Mouse (Mus musculus): Measurements from ENCODE around the gene 4931429L15Rik. TPM values are rescaled to one million over a fixed set of nuclear protein-coding genes. Genes with fewer than 3 reads are reported as not detected.
"Not testable (repeated sequence)": the region's sequence is repeated elsewhere in the genome, so short reads cannot be mapped to it uniquely, and the experiment has no call there.

Gene 4931429L15Rik
- polyA plus RNA-seq, 1 experiment from 2014 or later, result not detected

DNA sequence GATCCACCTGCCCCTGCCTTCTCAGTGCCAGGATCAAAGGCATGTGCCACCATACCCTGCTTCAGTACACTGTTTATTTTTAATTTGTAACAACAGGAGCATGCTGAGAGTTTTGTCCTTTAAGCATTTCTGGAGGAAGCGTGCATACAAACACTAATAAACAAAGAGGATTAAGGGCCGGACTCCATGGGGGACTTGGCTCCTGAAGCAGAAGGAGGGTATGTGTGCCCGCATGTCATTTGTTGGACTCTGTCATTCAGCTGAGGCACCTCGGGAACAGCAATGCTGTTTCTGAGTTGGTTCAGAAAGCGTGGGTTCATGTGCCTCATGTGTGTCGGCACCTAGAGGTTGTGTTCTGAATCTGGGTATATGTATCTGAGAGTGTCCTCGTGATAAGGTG, 17.5 kb upstream of the 4931429L15Rik start:
- Histone ChIP-seq H3K4me1 (no peaks in the 10 kb centered on the region), H3K9me3 (replicated peaks) (no peaks in the 10 kb centered on the region), H3K27me3 (peaks cover 10% of the 10 kb centered on the region), H3K4me3 (replicated peaks) (no peak overlapping the region), H3K9ac (no peak overlapping the region), H3K36me3 (no peaks in the 10 kb centered on the region), H3K27ac (replicated peaks) (no peak overlapping the region), H3K4me2 (replicated peaks) (no peak overlapping the region)
- 70% methylated on average over 7 of the region's 7 CpGs for WGBS
- no peak for ATAC-seq (ENCODE audit: insufficient number of reproducible peaks, low FRiP score, low TSS enrichment, low read depth)

DNA sequence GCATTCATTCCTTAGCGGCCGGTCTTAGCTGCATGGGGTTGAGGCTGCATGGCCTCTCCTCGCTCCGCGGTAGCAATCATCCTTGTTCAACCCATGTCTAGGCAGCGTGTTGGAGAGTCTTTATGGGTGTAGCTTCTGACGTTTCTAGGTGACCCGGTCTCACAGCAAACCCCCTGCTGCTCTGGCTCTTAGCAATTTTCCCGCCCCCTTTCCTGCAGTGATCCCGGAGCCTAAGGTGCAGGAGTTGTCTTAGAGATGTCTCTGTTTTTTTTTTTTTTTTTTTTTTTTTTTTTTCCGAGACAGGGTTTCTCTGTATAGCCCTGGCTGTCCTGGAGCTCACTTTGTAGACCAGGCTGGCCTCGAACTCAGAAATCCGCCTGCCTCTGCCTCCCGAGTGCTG, 16.5 kb upstream of the 4931429L15Rik start:
- not testable (repeated sequence) for H3K36me3 ChIP-seq; H3K9me3 ChIP-seq (replicated peaks); H3K4me3 ChIP-seq (replicated peaks); H3K27me3 ChIP-seq; H3K4me2 ChIP-seq (replicated peaks); H3K4me1 ChIP-seq; H3K27ac ChIP-seq (replicated peaks); ATAC-seq (ENCODE audit: insufficient number of reproducible peaks, low FRiP score, low TSS enrichment, low read depth); H3K9ac ChIP-seq
- 77% methylated on average over 13 of the region's 14 CpGs for WGBS

DNA sequence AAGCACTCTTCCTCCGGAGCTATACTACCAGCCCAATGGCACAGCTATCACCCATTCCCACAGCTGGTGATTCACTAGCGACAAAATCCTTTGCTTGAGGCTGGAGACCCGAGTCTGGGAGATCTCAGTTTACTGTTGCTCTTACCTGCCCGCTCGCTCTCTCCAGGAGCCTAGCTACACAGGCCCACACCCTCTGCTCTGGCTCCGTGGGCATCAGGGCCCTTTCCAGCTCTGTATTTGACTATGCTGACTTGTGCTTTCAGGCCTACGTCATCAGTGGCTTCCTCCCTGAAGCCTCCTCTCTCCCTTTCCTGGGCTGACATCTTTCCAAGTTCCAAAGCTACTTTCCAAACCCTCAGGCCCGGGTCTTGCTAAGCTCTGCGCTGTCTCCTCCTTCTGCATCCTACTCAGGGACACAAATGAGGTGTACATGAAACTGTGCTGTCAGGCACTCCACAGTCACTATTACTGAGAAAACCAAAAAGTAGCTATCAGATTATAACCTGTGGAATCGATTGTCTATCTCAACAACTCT, 15.7 kb upstream of the 4931429L15Rik start:
- no peak overlapping the region for H3K4me3 ChIP-seq (replicated peaks)
- no peaks in the 10 kb centered on the region for H3K9me3 ChIP-seq (replicated peaks)
- H3K36me3 ChIP-seq, result no peaks in the 10 kb centered on the region
- peaks cover 11% of the 10 kb centered on the region for H3K27me3 ChIP-seq
- no peak overlapping the region for H3K4me2 ChIP-seq (replicated peaks)
- no peak for ATAC-seq (ENCODE audit: insufficient number of reproducible peaks, low FRiP score, low TSS enrichment, low read depth)
- no peak overlapping the region for H3K27ac ChIP-seq (replicated peaks)
- H3K9ac ChIP-seq, result no peak overlapping the region
- 68% methylated on average over 10 of the region's 10 CpGs for WGBS
- no peaks in the 10 kb centered on the region for H3K4me1 ChIP-seq

DNA sequence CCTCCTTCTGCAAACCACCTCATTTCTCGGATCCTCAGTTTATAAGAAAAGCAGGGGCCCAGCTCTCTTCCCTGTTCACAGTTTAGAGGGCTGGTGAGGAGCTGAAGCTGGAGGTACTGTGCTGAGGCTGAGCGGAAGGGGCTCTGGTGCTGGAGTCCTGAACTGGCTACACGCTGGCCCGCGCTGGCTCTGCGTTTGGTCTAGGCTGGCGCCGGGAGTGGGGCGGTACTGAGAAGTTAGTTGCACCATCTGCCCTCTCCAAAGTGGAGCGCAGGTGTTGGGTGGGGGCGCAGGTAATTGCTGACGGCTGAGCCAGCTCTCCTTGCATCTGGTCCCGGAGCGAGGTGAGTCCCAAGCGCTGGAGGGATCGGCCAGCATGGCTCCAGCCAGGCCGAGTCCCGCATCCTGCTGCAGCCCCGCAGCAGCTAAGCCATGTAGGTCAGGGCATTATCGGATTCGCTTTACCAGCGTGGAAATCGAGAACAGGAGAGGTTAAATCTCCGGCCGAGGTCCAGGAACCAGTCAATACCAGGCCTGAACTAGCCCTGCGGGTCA, 14.8 kb upstream of the 4931429L15Rik start:
- H3K4me1 ChIP-seq, result no peaks in the 10 kb centered on the region
- H3K4me3 ChIP-seq (replicated peaks), result no peak overlapping the region
- no peak overlapping the region for H3K9ac ChIP-seq
- peaks cover 17% of the 10 kb centered on the region for H3K27me3 ChIP-seq
- no peak for ATAC-seq (ENCODE audit: insufficient number of reproducible peaks, low FRiP score, low TSS enrichment, low read depth)
- no peaks in the 10 kb centered on the region for H3K36me3 ChIP-seq
- H3K4me2 ChIP-seq (replicated peaks), result no peak overlapping the region
- WGBS, result 27% methylated on average over 26 of the region's 26 CpGs
- no peaks in the 10 kb centered on the region for H3K9me3 ChIP-seq (replicated peaks)
- no peak overlapping the region for H3K27ac ChIP-seq (replicated peaks)

DNA sequence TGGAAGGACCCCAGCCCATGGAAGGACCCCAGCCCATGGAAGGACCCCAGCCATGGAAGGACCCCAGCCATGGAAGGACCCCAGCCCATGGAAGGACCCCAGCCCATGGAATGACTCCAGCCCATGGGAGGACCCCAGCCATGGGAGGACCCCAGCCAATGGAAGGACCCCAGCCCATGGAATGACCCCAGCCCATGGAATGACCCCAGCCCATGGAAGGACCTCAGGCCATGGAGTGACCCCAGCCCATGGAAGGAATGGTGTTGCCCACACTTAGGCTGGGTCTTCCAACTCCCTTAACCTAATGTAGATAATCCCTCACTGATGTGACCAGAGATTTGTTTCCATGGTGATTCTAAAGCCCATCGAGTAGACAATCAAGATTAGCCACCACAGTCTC, 11.5 kb upstream of the 4931429L15Rik start:
- Histone ChIP-seq H3K27me3 (peaks cover 17% of the 10 kb centered on the region), H3K9ac (no peak overlapping the region), H3K27ac (replicated peaks) (no peak overlapping the region), H3K4me1 (peaks cover 12% of the 10 kb centered on the region), H3K9me3 (replicated peaks) (no peaks in the 10 kb centered on the region), H3K4me2 (replicated peaks) (no peak overlapping the region), H3K36me3 (no peaks in the 10 kb centered on the region), H3K4me3 (replicated peaks) (no peak overlapping the region)
- WGBS, result 77% methylated on average over 1 of the region's 1 CpGs
- no peak for ATAC-seq (ENCODE audit: insufficient number of reproducible peaks, low FRiP score, low TSS enrichment, low read depth)

DNA sequence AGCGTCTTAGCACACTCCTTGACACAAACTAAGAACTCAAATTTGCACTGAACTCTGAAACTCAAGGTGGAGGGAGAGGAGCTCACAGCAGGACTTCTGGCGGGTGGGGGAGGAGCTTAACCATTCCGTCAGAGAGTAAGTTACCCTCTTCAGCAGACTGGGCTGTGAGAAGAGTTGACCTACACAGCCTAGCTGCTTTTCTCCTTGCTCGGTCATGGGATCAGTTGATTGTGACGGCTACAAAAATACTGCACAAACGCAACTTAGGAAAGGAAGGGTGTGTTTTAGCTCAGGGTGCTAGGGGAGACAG, 10.8 kb upstream of the 4931429L15Rik start:
- peaks cover 17% of the 10 kb centered on the region for H3K27me3 ChIP-seq
- no peak for ATAC-seq (ENCODE audit: insufficient number of reproducible peaks, low FRiP score, low TSS enrichment, low read depth)
- H3K4me3 ChIP-seq (replicated peaks), result no peak overlapping the region
- WGBS, result 56% methylated on average over 6 of the region's 6 CpGs
- H3K4me2 ChIP-seq (replicated peaks), result no peak overlapping the region
- no peak overlapping the region for H3K9ac ChIP-seq
- no peak overlapping the region for H3K27ac ChIP-seq (replicated peaks)
- H3K4me1 ChIP-seq, result peaks cover 12% of the 10 kb centered on the region
- H3K36me3 ChIP-seq, result no peaks in the 10 kb centered on the region
- no peaks in the 10 kb centered on the region for H3K9me3 ChIP-seq (replicated peaks)

DNA sequence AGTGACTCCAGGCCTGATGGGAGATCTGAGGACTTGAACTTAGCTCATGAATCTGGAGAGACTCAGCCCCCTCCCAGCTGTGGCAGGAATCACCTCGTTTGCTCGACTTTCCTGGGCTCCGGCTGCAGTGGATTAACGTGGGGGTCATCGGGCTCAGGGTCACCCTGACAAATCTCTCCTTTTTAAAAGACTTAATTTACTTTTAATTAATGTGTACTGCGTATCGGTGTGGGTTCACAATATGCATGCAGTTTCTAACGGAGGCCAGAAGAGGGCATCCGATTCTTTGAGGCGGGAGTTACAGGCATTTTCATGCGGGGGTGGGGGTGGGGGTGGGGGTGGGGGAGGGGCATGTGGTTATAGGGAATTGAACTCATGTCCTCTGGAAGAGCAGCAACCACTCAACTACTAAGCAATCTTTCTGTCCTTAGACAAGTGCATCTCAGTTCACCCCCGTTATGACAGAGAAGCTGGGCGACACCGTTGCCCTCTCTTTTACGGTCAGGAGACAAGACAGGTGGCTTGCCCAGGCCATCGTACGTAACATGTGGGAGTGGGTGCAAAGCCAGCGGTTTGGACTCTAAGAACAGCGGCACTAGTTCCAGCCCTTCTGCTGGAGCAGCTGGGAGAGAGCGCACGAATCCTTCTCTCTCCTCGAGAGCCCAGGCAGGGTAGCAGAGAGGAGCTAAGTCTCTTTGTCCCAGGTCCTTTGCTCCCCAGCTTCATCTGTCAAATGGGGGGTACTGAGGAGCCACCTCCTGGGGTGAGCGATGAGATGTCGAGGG, 10.2 kb upstream of the 4931429L15Rik start:
- H3K27ac ChIP-seq (replicated peaks), result no peak overlapping the region
- H3K9ac ChIP-seq, result no peak overlapping the region
- 25% methylated on average over 24 of the region's 24 CpGs for WGBS

DNA sequence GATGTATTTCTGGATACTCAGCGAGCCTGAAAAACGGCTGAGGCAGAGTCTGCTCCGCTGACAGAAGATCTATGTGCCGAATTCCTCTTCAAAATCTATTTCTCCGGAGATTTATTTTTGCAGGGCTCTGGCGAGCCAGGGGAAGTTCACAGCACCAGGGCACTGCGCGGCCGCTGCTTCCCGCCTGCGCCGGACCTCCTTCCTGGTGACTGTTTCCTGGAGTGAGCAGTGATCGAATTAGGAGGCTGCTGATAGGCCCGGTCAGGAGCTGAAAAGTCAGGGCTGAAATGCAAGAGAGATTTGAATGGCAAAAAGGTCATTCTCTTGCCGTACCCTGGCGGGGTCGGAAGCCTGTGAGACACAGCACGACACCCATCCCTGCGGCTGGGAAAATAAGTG, 9.5 kb upstream of the 4931429L15Rik start:
- Histone ChIP-seq H3K36me3 (no peaks in the 10 kb centered on the region), H3K4me1 (peaks cover 12% of the 10 kb centered on the region), H3K4me2 (replicated peaks) (peak overlapping the region; percentile 45), H3K27me3 (peaks cover 9% of the 10 kb centered on the region), H3K27ac (replicated peaks) (0 out of 2 replicates have a peak overlapping the region, but pooled peaks have one; percentile 13), H3K4me3 (replicated peaks) (peak overlapping the region; percentile 28), H3K9ac (0 out of 2 replicates have a peak overlapping the region, but pooled peaks have one; percentile 18), H3K9me3 (replicated peaks) (no peaks in the 10 kb centered on the region)
- no peak for ATAC-seq (ENCODE audit: insufficient number of reproducible peaks, low FRiP score, low TSS enrichment, low read depth)
- 9% methylated on average over 19 of the region's 19 CpGs for WGBS

More for the DNA sequence above, 10.2 kb upstream of the 4931429L15Rik start:
- H3K4me1 ChIP-seq, result peaks cover 12% of the 10 kb centered on the region
- no peaks in the 10 kb centered on the region for H3K9me3 ChIP-seq (replicated peaks)
- no peak overlapping the region for H3K4me3 ChIP-seq (replicated peaks)
- ATAC-seq (ENCODE audit: insufficient number of reproducible peaks, low FRiP score, low TSS enrichment, low read depth), result no peak
- peaks cover 17% of the 10 kb centered on the region for H3K27me3 ChIP-seq
- H3K36me3 ChIP-seq, result no peaks in the 10 kb centered on the region
- H3K4me2 ChIP-seq (replicated peaks), result no peak overlapping the region

DNA sequence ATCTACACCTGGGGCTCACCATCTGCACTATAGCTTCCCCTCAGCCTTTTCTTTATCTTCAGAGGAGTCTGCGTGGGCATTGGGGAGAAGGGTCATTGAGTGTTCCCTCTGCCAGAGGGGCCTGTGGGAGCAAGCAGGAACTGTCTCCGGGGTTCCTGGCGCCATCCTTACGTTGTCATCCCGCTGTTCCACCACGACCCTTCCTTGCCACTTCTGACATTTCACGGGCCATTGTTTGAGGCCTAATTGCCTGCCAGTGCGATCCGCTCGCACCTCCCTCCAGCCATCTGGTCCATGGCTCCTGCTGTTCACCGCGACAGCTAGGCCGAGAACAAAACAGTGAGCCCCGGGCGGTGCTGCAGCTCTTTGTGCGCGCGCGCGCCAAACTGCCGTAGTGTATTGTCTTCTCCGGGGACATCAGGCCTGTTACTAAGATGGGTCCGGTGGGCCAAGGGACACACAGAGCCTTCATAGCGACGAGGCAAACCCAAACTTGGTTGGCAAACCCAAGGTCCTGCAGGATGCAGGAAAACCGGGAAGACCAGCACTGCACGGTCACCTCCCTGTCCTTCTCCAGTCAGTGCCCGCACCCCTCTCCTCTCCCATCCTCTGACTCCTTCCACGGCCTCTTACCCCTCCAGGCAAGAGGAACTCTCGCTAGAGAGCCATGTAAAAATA, 8.9 kb upstream of the 4931429L15Rik start:
- H3K27ac ChIP-seq (replicated peaks), result peak overlapping the region; percentile 13; the same call in 1 of the 2 replicates
- H3K9ac ChIP-seq, result peak overlapping the region; percentile 4; the same call in 1 of the 2 replicates
- no peak for ATAC-seq (ENCODE audit: insufficient number of reproducible peaks, low FRiP score, low TSS enrichment, low read depth)
- peaks cover 7% of the 10 kb centered on the region for H3K27me3 ChIP-seq
- peak overlapping the region; percentile 28 for H3K4me3 ChIP-seq (replicated peaks)
- H3K4me1 ChIP-seq, result peaks cover 12% of the 10 kb centered on the region
- H3K36me3 ChIP-seq, result no peaks in the 10 kb centered on the region
- H3K9me3 ChIP-seq (replicated peaks), result no peaks in the 10 kb centered on the region
- peak overlapping the region; percentile 45 for H3K4me2 ChIP-seq (replicated peaks)
- WGBS, result 5% methylated on average over 30 of the region's 30 CpGs

DNA sequence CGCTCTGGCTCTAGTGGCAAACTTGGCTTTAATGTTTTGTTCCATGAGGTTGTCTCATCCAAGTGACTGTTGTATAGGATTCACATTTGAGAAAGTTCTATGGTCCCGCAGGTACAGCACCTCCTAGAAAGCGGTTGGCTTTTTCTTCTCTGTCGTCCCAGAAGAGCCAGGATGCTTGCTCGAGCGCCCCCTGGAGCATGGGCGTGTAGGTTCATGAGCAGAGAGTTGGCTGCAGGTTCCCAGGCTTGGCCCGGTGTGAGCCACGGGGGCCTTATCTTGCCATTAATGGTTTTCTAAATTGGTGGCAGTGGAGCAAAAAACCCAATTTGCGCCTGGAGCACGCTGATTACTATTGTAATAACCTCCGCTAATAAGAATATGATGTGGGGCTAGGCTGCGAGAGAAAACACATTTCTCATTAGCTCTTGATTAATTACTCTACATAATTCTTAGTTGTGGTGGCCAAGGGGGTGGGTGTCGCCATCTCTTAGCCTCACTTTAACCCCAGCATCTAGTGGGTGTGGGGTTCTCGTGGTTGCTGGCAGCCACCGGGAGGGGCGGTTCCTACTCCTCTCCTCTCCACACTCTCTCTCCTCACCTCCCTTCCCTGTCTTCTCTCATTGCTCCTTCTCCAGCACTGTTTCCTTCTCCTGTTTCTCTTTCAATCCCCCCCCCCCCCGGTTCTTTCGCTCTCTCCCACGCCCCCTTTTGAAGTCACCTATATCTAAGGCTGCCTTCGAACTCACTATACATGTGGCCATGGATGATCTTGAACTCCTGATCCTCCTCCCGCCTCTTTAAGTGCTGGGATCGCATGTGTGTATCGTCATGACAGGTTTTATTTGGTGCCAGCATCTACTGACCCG, 8.2 kb upstream of the 4931429L15Rik start:
- Histone ChIP-seq H3K36me3 (no peaks in the 10 kb centered on the region), H3K4me2 (replicated peaks) (peak overlapping the region; percentile 45), H3K9ac (no peak overlapping the region), H3K4me3 (replicated peaks) (no peak overlapping the region), H3K27ac (replicated peaks) (no peak overlapping the region), H3K4me1 (peaks cover 12% of the 10 kb centered on the region), H3K27me3 (peaks cover 7% of the 10 kb centered on the region), H3K9me3 (replicated peaks) (no peaks in the 10 kb centered on the region)
- no peak for ATAC-seq (ENCODE audit: insufficient number of reproducible peaks, low FRiP score, low TSS enrichment, low read depth)
- 70% methylated on average over 25 of the region's 25 CpGs for WGBS
